Mouse (Mus musculus) cerebellum, adult 2 months (tissue): Measurements from ENCODE around the gene Aif1l. TPM values are rescaled to one million over a fixed set of nuclear protein-coding genes. Genes with fewer than 3 reads are reported as not detected.

Experiments used
- DNase-seq, 2 experiments: peaks; one replicate each; pipeline ENCODE4 v3.0.0; 2021
- H3K27ac ChIP-seq: fragments of 200-500 bp; 2 replicates; pipeline ENCODE4 v1.5.1; 2012; ENCODE audit warnings: low read length, control low read depth, inconsistent platforms; ENCODE audit not compliant: insufficient read depth
- H3K27me3 ChIP-seq: fragments of 200-500 bp; 2 replicates; pipeline ENCODE4 v1.6.1; 2012; ENCODE audit warnings: inconsistent platforms, mild to moderate bottlenecking, low read length, moderate library complexity; ENCODE audit not compliant: control insufficient read depth, insufficient read depth
- H3K4me1 ChIP-seq: fragments of 200-500 bp; 2 replicates; pipeline ENCODE4 v1.6.1; 2011; ENCODE audit warnings: low read length; ENCODE audit not compliant: control insufficient read depth, insufficient read depth
- H3K4me3 ChIP-seq: fragments of 200-500 bp; replicated peaks from 2 replicates; pipeline ENCODE3; 2011; ENCODE audit warnings: mild to moderate bottlenecking, low read depth, low read length, control low read depth; ENCODE audit not compliant: insufficient read depth
- CTCF ChIP-seq: fragments of 200-500 bp; IDR thresholded peaks from 2 replicates; pipeline ENCODE4 v1.5.1; 2011; ENCODE audit warnings: low read depth, mild to moderate bottlenecking, control low read depth, low read length, moderate library complexity, borderline replicate concordance; ENCODE audit not compliant: insufficient read depth
- POLR2A ChIP-seq: fragments of 200-500 bp; IDR thresholded peaks from 2 replicates; pipeline ENCODE4 v1.6.1; 2011; ENCODE audit warnings: low read length, control low read depth, borderline replicate concordance; ENCODE audit not compliant: insufficient read depth
- WGBS: fragments of 180-500 bp; shearing (Covaris S2); methylation state at CpG from one replicate; pipeline ENCODE4 v1.1.7; 2018; 5-methylcytosine and 5-hydroxymethylcytosine counted together
- polyA plus RNA-seq: library from polyadenylated mRNA; depleted of rRNA; stranded (reverse); fragments of >200 nt; gene quantifications from 2 replicates; pipeline ENCODE4 v1.2.3, GENCODE M21; 2012; rRNA removed

Gene Aif1l
- polyA plus RNA-seq, 1 experiment: 14.1 TPM

DNA sequence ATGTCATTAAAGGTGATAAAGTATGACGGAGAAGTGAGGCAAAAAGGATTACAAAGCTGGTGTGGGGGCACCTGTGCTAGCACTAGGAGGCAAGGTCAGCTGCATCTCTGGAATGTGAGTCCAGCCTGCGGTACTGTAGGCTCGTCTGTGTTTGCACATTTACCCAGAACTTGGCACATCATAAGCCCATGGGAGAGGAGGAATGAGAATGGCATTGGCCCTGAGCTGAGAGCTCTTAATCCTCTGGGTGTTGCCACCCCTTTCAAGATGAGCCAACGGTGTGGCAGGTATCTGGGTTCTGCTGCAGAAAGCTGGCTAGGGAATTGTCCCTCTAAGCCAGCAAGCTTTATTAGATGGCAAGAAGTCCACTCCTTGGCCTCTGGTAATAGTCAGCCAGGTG, 69.8 kb downstream of the Aif1l start:
- no peak for DNase-seq
- TF ChIP-seq CTCF (no peak), POLR2A (no peak)
- Histone ChIP-seq H3K4me3 (no peak overlapping the region), H3K4me1 (no peaks in the 10 kb centered on the region), H3K27ac (no peak overlapping the region), H3K27me3 (no peaks in the 10 kb centered on the region)
- 31% methylated on average over 4 of the region's 4 CpGs for WGBS

DNA sequence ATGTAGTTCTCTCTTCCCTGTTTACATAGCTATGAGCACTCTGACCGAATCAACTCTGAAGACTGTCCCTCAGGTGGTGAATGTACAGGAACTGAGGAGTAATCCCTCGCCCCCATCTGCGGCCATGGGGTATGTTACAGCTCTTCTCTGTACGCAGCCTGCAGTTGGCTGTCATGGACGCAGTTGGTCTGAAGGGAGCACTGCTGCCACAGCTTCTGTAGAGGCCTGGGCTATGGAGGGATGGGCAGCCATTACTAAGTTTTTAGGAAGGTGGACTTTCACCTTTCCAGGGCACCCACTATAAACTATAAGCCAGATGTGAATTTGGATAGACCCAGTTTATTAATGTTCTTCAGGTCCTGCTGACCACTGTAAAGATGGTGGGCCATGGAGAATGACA, 70.3 kb downstream of the Aif1l start:
- no peak overlapping the region for H3K4me3 ChIP-seq
- WGBS: 86% methylated on average over 5 of the region's 5 CpGs
- DNase-seq: no peak
- H3K27ac ChIP-seq: no peak overlapping the region
- H3K27me3 ChIP-seq: no peaks in the 10 kb centered on the region
- H3K4me1 ChIP-seq: no peaks in the 10 kb centered on the region
- TF ChIP-seq CTCF (no peak), POLR2A (no peak)

Other genes with a start within 250 kb of the Aif1l start
- gene Qrfp, start 139.6 kb upstream of the Aif1l start, polyA plus RNA-seq: not detected in 2 replicates
- 1.3 and 1.5 TPM in 2 replicates for gene Fibcd1, start 104.1 kb upstream of the Aif1l start, polyA plus RNA-seq
- gene Lamc3, start 62.8 kb upstream of the Aif1l start, polyA plus RNA-seq: 3.8 and 4.0 TPM in 2 replicates
- gene Nup214, start 24.3 kb downstream of the Aif1l start, polyA plus RNA-seq: 43.7 and 47.0 TPM in 2 replicates
- gene Fam78a, start 134.7 kb downstream of the Aif1l start, polyA plus RNA-seq: 4.2 and 4.4 TPM in 2 replicates
- 41.3 and 45.0 TPM in 2 replicates for gene Plpp7, start 145.4 kb downstream of the Aif1l start, polyA plus RNA-seq
- gene Prrc2b, start 200.9 kb downstream of the Aif1l start, polyA plus RNA-seq: 88.9 and 95.6 TPM in 2 replicates